Mouse (Mus musculus): ENCODE data around the gene Selplg. TPM values are rescaled to one million over a fixed set of nuclear protein-coding genes. Genes with fewer than 3 reads are reported as not detected.
A peak's percentile ranks its signal among the peaks of the same experiment; 100 is the strongest.

Gene Selplg
- polyA plus RNA-seq, 2 experiments = 4.0 to 5.4 TPM

- no peak overlapping the region for H3K4me3 ChIP-seq (replicated peaks; ENCODE audit: low read length)
- no peak overlapping the region for H3K9ac ChIP-seq (ENCODE audit: low read depth, low read length, severe bottlenecking)
- WGBS = 89% methylated on average over 8 of the region's 8 CpGs
- no peak overlapping the region for H3K4me2 ChIP-seq (replicated peaks; ENCODE audit: low read depth, low read length, severe bottlenecking)
- no peak overlapping the region for H3K27ac ChIP-seq (replicated peaks; ENCODE audit: low read depth, low read length)
- H3K9me3 ChIP-seq (ENCODE audit: control insufficient read depth, low read length) = no peaks in the 10 kb centered on the region
- ATAC-seq (ENCODE audit: low FRiP score, low read depth) (no peak), DNase-seq (ENCODE audit: low spot score) (no peak)
- H3K4me1 ChIP-seq (ENCODE audit: control insufficient read depth, insufficient read depth, low read length) = peaks cover 18% of the 10 kb centered on the region
- H3K36me3 ChIP-seq (ENCODE audit: control insufficient read depth, insufficient read depth, low read length) = peaks cover 36% of the 10 kb centered on the region
- TF ChIP-seq POLR2A (IDR thresholded peaks at IDR 0.05; ENCODE audit: borderline replicate concordance, extremely low read depth, insufficient read depth, insufficient read length) = no peak
- H3K27me3 ChIP-seq (ENCODE audit: control insufficient read depth, insufficient read depth, low read length) = no peaks in the 10 kb centered on the region
These were observed 55.6 kb downstream of the Selplg start for GRCm38 (mm10) chr5:113776896-113777226.

GRCm38 (mm10) chr5:113776128-113776895, 56.1 kb downstream of the Selplg start:
- Histone ChIP-seq H3K36me3 (ENCODE audit: control insufficient read depth, insufficient read depth, low read length) (peaks cover 36% of the 10 kb centered on the region), H3K9ac (ENCODE audit: low read depth, low read length, severe bottlenecking) (no peak overlapping the region), H3K27me3 (ENCODE audit: control insufficient read depth, insufficient read depth, low read length) (no peaks in the 10 kb centered on the region), H3K27ac (replicated peaks; ENCODE audit: low read depth, low read length) (no peak overlapping the region), H3K4me2 (replicated peaks; ENCODE audit: low read depth, low read length, severe bottlenecking) (no peak overlapping the region), H3K9me3 (ENCODE audit: control insufficient read depth, low read length) (no peaks in the 10 kb centered on the region), H3K4me1 (ENCODE audit: control insufficient read depth, insufficient read depth, low read length) (peaks cover 14% of the 10 kb centered on the region), H3K4me3 (replicated peaks; ENCODE audit: low read length) (no peak overlapping the region)
- TF ChIP-seq POLR2A (IDR thresholded peaks at IDR 0.05; ENCODE audit: borderline replicate concordance, extremely low read depth, insufficient read depth, insufficient read length) = no peak
- no peak for ATAC-seq (ENCODE audit: low FRiP score, low read depth)
- DNase-seq (ENCODE audit: low spot score) = no peak
- WGBS = 87% methylated on average over 15 of the region's 15 CpGs

GRCm38 (mm10) chr5:113775585-113775984, 56.9 kb downstream of the Selplg start:
- H3K9ac ChIP-seq (ENCODE audit: low read depth, low read length, severe bottlenecking) = no peak overlapping the region
- no peak overlapping the region for H3K4me2 ChIP-seq (replicated peaks; ENCODE audit: low read depth, low read length, severe bottlenecking)
- ATAC-seq (ENCODE audit: low FRiP score, low read depth) (no peak), DNase-seq (ENCODE audit: low spot score) (no peak)
- no peak overlapping the region for H3K27ac ChIP-seq (replicated peaks; ENCODE audit: low read depth, low read length)
- WGBS = 92% methylated on average over 10 of the region's 10 CpGs
- TF ChIP-seq POLR2A (IDR thresholded peaks at IDR 0.05; ENCODE audit: borderline replicate concordance, extremely low read depth, insufficient read depth, insufficient read length) = no peak
- no peaks in the 10 kb centered on the region for H3K9me3 ChIP-seq (ENCODE audit: control insufficient read depth, low read length)
- H3K36me3 ChIP-seq (ENCODE audit: control insufficient read depth, insufficient read depth, low read length) = peaks cover 36% of the 10 kb centered on the region
- peaks cover 8% of the 10 kb centered on the region for H3K4me1 ChIP-seq (ENCODE audit: control insufficient read depth, insufficient read depth, low read length)
- no peak overlapping the region for H3K4me3 ChIP-seq (replicated peaks; ENCODE audit: low read length)
- no peaks in the 10 kb centered on the region for H3K27me3 ChIP-seq (ENCODE audit: control insufficient read depth, insufficient read depth, low read length)

- Histone ChIP-seq H3K9me3 (ENCODE audit: control insufficient read depth, low read length) (no peaks in the 10 kb centered on the region), H3K27ac (replicated peaks; ENCODE audit: low read depth, low read length) (no peak overlapping the region), H3K4me2 (replicated peaks; ENCODE audit: low read depth, low read length, severe bottlenecking) (peak overlapping the region; percentile 91), H3K4me1 (ENCODE audit: control insufficient read depth, insufficient read depth, low read length) (peaks cover 19% of the 10 kb centered on the region), H3K4me3 (replicated peaks; ENCODE audit: low read length) (peak overlapping the region; percentile 99), H3K27me3 (ENCODE audit: control insufficient read depth, insufficient read depth, low read length) (no peaks in the 10 kb centered on the region), H3K9ac (ENCODE audit: low read depth, low read length, severe bottlenecking) (no peak overlapping the region), H3K36me3 (ENCODE audit: control insufficient read depth, insufficient read depth, low read length) (peaks cover 42% of the 10 kb centered on the region)
- TF ChIP-seq POLR2A (IDR thresholded peaks at IDR 0.05; ENCODE audit: borderline replicate concordance, extremely low read depth, insufficient read depth, insufficient read length) = no peak
- ATAC-seq (ENCODE audit: low FRiP score, low read depth) = no peak
- DNase-seq (ENCODE audit: low spot score) = peak; percentile 80
- under 1% methylated on average over 7 of the region's 7 CpGs for WGBS
These were observed 58.8 kb downstream of the Selplg start for GRCm38 (mm10) chr5:113773664-113774063.

GRCm38 (mm10) chr5:113772905-113773519, 59.4 kb downstream of the Selplg start:
- TF ChIP-seq POLR2A (IDR thresholded peaks at IDR 0.05; ENCODE audit: borderline replicate concordance, extremely low read depth, insufficient read depth, insufficient read length) = no peak
- no peaks in the 10 kb centered on the region for H3K9me3 ChIP-seq (ENCODE audit: control insufficient read depth, low read length)
- H3K9ac ChIP-seq (ENCODE audit: low read depth, low read length, severe bottlenecking) = peak overlapping the region; percentile 87
- ATAC-seq (ENCODE audit: low FRiP score, low read depth) = no peak
- peak overlapping the region; percentile 33; the same call in 1 of the 2 replicates for H3K27ac ChIP-seq (replicated peaks; ENCODE audit: low read depth, low read length)
- peak overlapping the region; percentile 91 for H3K4me2 ChIP-seq (replicated peaks; ENCODE audit: low read depth, low read length, severe bottlenecking)
- DNase-seq (ENCODE audit: low spot score) = no peak
- under 1% methylated on average over 24 of the region's 38 CpGs for WGBS
- peak overlapping the region; percentile 99 for H3K4me3 ChIP-seq (replicated peaks; ENCODE audit: low read length)
- H3K27me3 ChIP-seq (ENCODE audit: control insufficient read depth, insufficient read depth, low read length) = no peaks in the 10 kb centered on the region
- H3K36me3 ChIP-seq (ENCODE audit: control insufficient read depth, insufficient read depth, low read length) = peaks cover 44% of the 10 kb centered on the region
- peaks cover 19% of the 10 kb centered on the region for H3K4me1 ChIP-seq (ENCODE audit: control insufficient read depth, insufficient read depth, low read length)

Data from limb, embryonic 14.5 days (tissue).